Mouse (Mus musculus) cerebellum, adult 2 months (tissue): ENCODE data around the gene St6galnac5.

Experiments used
- CTCF ChIP-seq: fragments of 200-500 bp; IDR thresholded peaks from 2 replicates; pipeline ENCODE4 v1.5.1; 2011; ENCODE audit warnings: low read depth, mild to moderate bottlenecking, control low read depth, low read length, moderate library complexity, borderline replicate concordance; ENCODE audit not compliant: insufficient read depth
- POLR2A ChIP-seq: fragments of 200-500 bp; IDR thresholded peaks from 2 replicates; pipeline ENCODE4 v1.6.1; 2011; ENCODE audit warnings: low read length, control low read depth, borderline replicate concordance; ENCODE audit not compliant: insufficient read depth

DNA sequence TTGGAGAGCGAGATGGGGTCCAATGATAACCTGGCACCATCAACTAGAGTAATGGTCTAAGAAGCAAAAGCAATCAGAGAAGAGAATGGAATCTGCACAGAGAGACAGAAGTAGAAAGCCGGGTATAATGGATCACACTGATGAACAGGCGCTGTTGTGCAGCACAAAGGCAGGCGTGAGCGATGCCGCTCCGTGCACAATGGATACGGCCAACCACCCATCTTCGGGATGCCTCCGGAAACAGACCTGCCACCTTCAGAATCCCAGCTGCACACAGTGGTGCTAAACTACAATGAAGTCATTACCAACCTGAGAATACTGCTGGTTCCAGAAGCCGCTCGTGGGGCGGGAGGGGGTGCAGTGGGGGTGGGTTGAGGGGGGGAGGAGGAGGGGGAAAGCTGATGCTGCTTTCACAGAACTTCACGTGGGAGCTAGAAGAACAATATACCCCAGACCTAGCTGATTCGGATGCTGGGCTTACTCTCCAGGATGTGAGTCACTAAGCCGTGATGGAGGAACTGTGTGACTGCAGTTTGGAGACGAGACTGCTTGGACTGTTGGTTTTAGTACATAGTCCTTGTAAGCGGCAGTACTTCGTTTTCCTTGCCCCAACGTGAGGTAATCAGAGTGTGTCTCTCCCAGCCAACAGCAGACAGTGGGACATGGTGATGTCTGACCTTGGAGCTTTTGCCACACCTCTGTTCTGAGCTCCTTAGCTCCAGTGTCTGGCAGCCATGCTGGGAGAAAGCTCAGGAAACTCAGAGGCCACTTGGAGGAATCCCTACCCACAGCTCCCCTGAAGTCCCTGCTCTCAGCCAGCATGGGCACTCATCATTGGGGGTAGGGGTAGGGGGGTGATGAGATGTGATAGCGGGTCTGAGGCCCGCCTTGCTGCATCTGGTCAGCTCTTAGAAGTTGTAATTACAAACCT lies 115.7 kb downstream of the St6galnac5 start:
- no peak for TF ChIP-seq CTCF
- TF ChIP-seq POLR2A, result no peak
